Mouse (Mus musculus): ENCODE results near the gene Supt3.

The Supt3 gene

DNA sequence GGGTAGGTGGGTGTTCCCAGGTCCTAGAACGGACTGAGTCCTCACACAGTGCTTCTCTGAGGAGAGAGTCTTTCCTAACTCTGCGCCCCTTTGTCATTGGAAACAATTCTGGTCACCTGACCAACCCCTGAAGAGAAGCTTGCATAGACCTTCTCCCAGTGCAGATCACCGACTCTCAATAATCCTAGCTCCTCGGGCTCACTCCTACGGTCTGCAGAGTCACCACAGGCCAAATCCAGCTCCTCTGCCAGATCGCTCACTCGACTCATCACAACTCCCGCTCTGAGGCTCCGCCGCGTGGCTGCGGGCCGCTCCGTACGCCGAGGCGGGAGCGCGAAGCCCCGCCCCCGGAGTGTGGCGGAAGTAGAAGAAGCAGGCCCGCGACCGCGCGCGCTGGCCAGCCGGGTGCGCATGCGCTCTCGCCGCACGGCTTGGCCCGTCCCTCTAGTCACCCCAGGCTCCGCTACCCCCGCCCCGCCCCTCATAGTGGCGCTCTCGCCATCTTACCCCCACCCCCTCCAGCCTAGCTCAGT lies at the start of gene Supt3:
TSS of gene Supt3 (plus strand) at position 415 of the 533 bp plus-strand sequence.
- DNase-seq (ENCODE audit: low read depth), result peak; percentile 88

DNA sequence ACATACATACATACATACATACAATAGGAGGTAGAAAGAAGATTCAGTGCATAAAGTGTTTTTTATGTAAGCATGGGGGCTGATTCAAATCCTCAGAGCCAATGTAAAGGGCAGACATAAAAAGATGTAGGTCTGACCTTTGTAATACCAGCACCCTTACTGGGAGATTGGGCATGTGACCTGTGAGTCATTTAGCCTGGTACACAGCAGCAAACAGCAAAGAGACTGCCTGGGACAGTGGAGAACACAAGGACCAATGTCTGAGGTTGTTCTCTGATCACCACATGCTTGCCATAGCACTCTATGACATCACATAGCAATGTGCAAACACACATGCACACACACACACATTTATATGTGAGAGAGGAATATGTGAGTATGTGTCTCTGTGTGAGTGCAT lies 49.3 kb upstream of the Supt3 start:
- no peak for DNase-seq (ENCODE audit: low read depth)

DNA sequence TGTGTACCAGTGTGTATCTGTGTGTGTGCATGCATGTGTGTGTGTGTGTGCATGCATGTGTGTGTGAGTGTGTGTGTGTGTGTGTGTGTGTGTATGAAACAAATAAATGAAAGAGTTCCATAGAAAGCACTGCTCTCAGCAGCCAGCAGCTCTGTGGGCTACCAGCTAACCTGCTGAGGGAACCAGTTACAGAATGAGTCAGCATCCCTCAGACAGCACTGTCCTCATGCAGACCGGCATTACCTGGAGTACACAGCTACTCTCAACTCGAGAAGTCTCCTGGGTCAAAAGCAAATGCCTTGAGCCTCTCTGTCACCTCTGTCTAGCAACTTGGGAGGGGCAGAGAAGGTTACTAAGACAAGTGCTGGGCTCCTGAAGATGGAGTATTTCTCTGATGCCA lies 48.5 kb upstream of the Supt3 start:
- no peak for DNase-seq (ENCODE audit: low read depth)

- no peak for DNase-seq (ENCODE audit: low read depth)
Measured at GRCm38 (mm10) chr17:44733544-44734310, 43.2 kb upstream of the Supt3 start.

- DNase-seq (ENCODE audit: low read depth), result no peak
Measured at GRCm38 (mm10) chr17:44734501-44735222, 42.3 kb upstream of the Supt3 start.

DNA sequence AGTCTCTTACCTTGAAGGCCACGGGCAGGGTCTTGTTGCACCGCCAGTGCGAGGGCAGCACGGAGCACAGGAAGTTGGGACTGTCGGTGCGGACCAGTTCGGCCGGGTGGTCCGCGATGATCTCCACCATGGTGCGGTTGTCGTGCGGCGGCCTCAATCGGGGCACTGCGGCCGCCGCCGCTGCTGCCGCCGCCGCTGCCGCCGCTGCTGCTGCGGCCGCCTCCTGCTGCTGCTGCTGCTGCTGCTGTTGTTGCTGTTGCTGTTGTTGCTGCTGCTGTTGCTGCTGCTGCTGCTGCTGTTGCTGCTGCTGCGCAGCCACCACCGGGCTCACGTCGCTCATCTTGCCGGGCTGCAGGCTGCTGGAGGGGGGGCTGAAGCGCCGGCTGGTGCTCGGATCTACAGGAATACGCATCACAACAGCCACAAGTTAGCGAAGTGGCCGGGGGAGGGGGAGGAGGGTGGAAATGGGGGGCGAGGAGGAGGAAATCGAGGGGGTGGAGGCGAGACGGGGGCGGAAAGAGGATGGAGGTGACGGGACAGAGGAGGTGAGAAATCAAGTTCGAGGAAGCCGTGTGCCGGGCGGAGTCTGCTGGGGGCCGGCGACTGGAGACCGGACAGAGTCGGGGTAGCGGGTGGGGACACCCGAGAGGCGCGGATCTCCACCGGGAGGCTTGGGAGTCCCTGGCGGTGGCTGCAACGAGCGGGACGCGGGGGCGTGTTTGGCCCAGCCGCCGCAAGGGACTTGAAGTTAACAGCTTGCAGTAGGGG lies 41.5 kb upstream of the Supt3 start:
- no peak for DNase-seq (ENCODE audit: low read depth)

GRCm38 (mm10) chr17:44735991-44736561 lies 40.9 kb upstream of the Supt3 start:
- DNase-seq (ENCODE audit: low read depth), result no peak

- no peak for DNase-seq (ENCODE audit: low read depth)
Measured at GRCm38 (mm10) chr17:44737275-44738120, 39.5 kb upstream of the Supt3 start.

GRCm38 (mm10) chr17:44738121-44738637 lies 38.8 kb upstream of the Supt3 start:
- no peak for DNase-seq (ENCODE audit: low read depth)

- no peak for DNase-seq (ENCODE audit: low read depth)
Measured at GRCm38 (mm10) chr17:44742246-44742645, 34.7 kb upstream of the Supt3 start.

DNA sequence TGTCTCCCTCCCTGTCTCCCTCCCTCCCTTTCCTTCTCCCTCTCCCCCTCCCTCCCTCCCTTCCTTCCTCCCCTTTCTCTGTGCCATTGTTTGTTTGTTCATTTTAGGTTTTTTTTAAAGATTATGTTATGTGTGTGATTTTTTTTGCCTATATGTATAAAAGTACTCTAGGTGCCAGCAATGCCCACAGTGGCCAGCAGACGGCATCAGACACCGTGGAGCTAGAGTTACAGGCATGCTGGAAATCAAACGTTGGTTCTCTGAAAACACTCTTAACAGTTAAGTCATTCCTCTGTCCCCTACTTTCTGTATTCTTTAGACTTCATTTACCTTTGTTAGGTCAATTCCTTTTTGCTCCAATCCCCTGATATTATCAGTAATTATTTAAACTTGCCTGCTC lies 33.2 kb upstream of the Supt3 start:
- DNase-seq (ENCODE audit: low read depth), result no peak

- DNase-seq (ENCODE audit: low read depth), result no peak
Measured at GRCm38 (mm10) chr17:44745378-44745777, 31.6 kb upstream of the Supt3 start.

DNA sequence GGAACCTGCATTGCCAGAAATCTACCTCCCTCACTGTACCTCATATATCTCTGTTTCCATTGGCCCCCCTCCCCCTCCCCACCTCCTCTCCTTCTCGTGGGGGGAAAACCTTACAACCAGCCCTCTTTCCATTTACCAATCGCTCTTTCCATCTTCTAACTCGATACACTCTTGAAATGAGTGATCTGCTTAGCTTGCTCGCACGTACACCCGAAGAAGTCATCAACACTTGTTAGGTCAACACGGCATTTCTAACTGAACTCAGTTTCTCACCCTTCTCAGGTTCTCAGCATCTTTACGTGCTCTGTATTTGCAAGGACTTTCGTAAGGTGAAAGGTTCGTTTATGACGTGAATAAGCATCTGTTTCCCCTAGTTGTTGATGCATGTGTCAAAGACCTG lies 10.6 kb upstream of the Supt3 start:
- no peak for DNase-seq (ENCODE audit: low read depth)

- DNase-seq (ENCODE audit: low read depth), result no peak
Measured at GRCm38 (mm10) chr17:44766975-44767374, 10.0 kb upstream of the Supt3 start.

DNA sequence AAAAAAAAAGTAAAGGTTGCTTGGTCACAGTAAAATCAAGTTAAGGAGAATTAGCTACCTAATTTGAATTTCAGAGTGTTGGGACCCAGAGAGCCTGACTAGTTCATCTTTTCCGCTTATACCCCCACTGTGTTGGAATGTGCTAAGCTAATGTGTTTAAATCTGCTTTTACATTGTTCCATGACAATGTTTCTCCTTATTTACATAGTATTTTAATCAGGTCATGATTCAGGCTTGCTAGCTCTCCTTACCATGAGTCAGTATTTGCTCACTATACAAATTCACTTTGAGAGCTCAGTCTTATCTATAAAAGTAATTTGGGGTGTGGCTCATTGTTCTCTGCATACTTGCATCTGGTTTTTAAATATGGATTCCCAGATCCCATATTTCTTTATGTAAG lies 9.6 kb upstream of the Supt3 start:
- no peak for DNase-seq (ENCODE audit: low read depth)

- no peak for DNase-seq (ENCODE audit: low read depth)
Measured at GRCm38 (mm10) chr17:44768522-44768921, 8.4 kb upstream of the Supt3 start.

- no peak for DNase-seq (ENCODE audit: low read depth)
Measured at GRCm38 (mm10) chr17:44770871-44771270, 6.1 kb upstream of the Supt3 start.

- DNase-seq (ENCODE audit: low read depth), result no peak
Measured at GRCm38 (mm10) chr17:44772576-44772975, 4.4 kb upstream of the Supt3 start.

DNA sequence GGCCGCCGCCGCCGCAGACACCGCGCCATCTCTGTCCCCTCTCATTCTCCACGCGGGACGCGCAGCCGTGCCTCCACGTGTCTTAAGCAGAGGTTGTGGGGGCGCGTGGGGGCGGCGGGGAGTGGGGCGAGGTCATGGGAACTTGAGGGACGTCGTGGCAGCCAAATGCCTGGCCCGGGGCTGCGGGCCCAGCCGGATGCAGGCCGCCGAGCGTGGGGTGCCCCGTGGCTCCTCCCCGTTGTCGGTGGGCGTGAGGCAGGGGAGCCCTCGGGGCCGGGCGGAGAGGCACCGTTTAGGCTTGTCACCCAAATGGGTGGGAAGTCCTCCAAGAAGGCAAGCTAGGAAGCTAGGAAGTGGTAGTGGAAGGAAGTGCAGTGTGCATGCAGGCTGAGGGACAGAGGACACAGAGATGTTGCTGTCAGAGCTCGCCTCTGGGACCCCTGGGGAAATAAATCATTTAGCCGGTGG lies 419 bp downstream of the Supt3 start:
- DNase-seq (ENCODE audit: low read depth), result peak; percentile 28

DNA sequence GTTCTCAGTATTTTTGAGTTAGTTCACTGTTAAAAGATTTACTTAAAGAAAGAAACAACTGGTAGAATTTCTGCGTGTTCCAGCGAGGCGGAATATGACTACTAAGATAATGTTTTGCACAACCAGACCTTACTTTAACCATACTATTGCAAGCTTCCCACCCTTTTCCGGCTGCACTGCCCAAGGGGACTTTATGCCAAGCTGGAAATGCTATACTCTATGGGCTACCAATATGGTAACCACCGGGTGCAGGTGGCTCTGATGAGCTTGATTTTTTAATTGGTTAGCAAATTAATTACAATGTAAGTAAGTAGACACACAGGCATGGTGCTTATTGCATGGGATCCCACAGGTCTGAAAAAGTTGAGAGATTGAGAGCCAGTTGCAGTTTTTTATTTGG lies 1.2 kb downstream of the Supt3 start:
- DNase-seq (ENCODE audit: low read depth), result no peak

GRCm38 (mm10) chr17:44780353-44780752 lies 3.4 kb downstream of the Supt3 start:
- DNase-seq (ENCODE audit: low read depth), result no peak

All from c-Kit-positive CD71-positive TER-119-negative erythroid progenitor cells, embryonic 14.5 days (primary cell).